Mouse (Mus musculus) gastrocnemius, postnatal 10 days (tissue): ENCODE measurements around the gene Erh. TPM values are rescaled to one million over a fixed set of nuclear protein-coding genes. Genes with fewer than 3 reads are reported as not detected.

Source experiments
- DNase-seq: peaks from one replicate; pipeline ENCODE4 v3.0.0; 2021; ENCODE audit warnings: mixed read lengths
- total RNA-seq, 2 experiments: library from RNA; stranded (reverse); gene quantifications; 2 replicates each; pipeline ENCODE4 v1.2.3; 2021

Gene Erh
- total RNA-seq, 2 experiments from 2014 or later: 36.9 to 44.7 TPM

- no peak for DNase-seq
Observed at GRCm38 (mm10) chr12:80615371-80616257, 28.5 kb downstream of the Erh start.

GRCm38 (mm10) chr12:80612113-80612791 lies 31.9 kb downstream of the Erh start:
- no peak for DNase-seq

GRCm38 (mm10) chr12:80609928-80610327 lies 34.2 kb downstream of the Erh start:
- no peak for DNase-seq

GRCm38 (mm10) chr12:80608576-80608975 lies 35.6 kb downstream of the Erh start:
- no peak for DNase-seq

- DNase-seq: no peak
Observed at GRCm38 (mm10) chr12:80604218-80604617, 39.9 kb downstream of the Erh start.

GRCm38 (mm10) chr12:80603566-80603965 lies 40.6 kb downstream of the Erh start:
- peak; percentile 41 for DNase-seq

- DNase-seq: no peak
Observed at GRCm38 (mm10) chr12:80602432-80602831, 41.7 kb downstream of the Erh start.

- DNase-seq: no peak
Observed at GRCm38 (mm10) chr12:80601597-80602269, 42.4 kb downstream of the Erh start.

- peak; percentile 52 for DNase-seq
Observed at GRCm38 (mm10) chr12:80598756-80599155, 45.4 kb downstream of the Erh start.

GRCm38 (mm10) chr12:80598236-80598635 lies 45.9 kb downstream of the Erh start:
- no peak for DNase-seq

- DNase-seq: no peak
Observed at GRCm38 (mm10) chr12:80595968-80596367, 48.2 kb downstream of the Erh start.

- DNase-seq: no peak
Observed at GRCm38 (mm10) chr12:80595566-80595965, 48.6 kb downstream of the Erh start.

GRCm38 (mm10) chr12:80594781-80595180 lies 49.4 kb downstream of the Erh start:
- no peak for DNase-seq

- DNase-seq: no peak
Observed at GRCm38 (mm10) chr12:80594141-80594540, 50.0 kb downstream of the Erh start.

- DNase-seq: peak; percentile 38
Observed at GRCm38 (mm10) chr12:80584973-80585372, 59.2 kb downstream of the Erh start.

Other genes starting within 250 kb of the Erh start
- gene Dcaf5, start 207.7 kb downstream of the Erh start, total RNA-seq: 10 to 100 TPM; 28.9 to 37.2 TPM
- gene Exd2, start 181.2 kb downstream of the Erh start, total RNA-seq: 10 to 100 TPM; 29.6 to 43.4 TPM
- 10 to 100 TPM; 15.9 to 20.7 TPM for gene Galnt16, start 126.1 kb downstream of the Erh start, total RNA-seq
- 10 to 100 TPM; 11.8 to 14.2 TPM for gene Slc39a9, start 458 bp downstream of the Erh start, total RNA-seq
- under 1 TPM; 0.21 to 0.43 TPM for gene Plekhd1, start 48.2 kb upstream of the Erh start, total RNA-seq
- gene Ccdc177, start 116.3 kb upstream of the Erh start, total RNA-seq: under 1 TPM; 0.07 to 0.09 TPM
- 10 to 100 TPM; 28.6 to 29.2 TPM for gene Susd6, start 146.2 kb upstream of the Erh start, total RNA-seq